Mouse (Mus musculus) thymus, adult 2 months (tissue): ENCODE measurements around the gene Ccdc102a. TPM values are rescaled to one million over a fixed set of nuclear protein-coding genes. Genes with fewer than 3 reads are reported as not detected.

Source experiments
- DNase-seq: peaks from one replicate; pipeline ENCODE4 v3.0.0; 2021
- H3K27ac ChIP-seq: fragments of 200-500 bp; 2 replicates; pipeline ENCODE4 v1.5.1; 2012; ENCODE audit warnings: low read length, control low read depth; ENCODE audit not compliant: control insufficient read depth, insufficient read depth
- H3K27me3 ChIP-seq: fragments of 200-500 bp; 2 replicates; pipeline ENCODE4 v1.6.1; 2012; ENCODE audit warnings: mild to moderate bottlenecking, low read length, moderate library complexity, mixed read lengths; ENCODE audit not compliant: control insufficient read depth, insufficient read depth
- H3K36me3 ChIP-seq: fragments of 200-500 bp; 2 replicates; pipeline ENCODE4 v1.6.1; 2012; ENCODE audit warnings: mild to moderate bottlenecking, low read length, moderate library complexity; ENCODE audit not compliant: control insufficient read depth, insufficient read depth
- H3K4me1 ChIP-seq: fragments of 200-500 bp; replicated peaks from 2 replicates; pipeline ENCODE4 v1.6.1; 2012; ENCODE audit warnings: low read length; ENCODE audit not compliant: control insufficient read depth, insufficient read depth
- H3K4me3 ChIP-seq: fragments of 200-500 bp; 2 replicates; pipeline ENCODE4 v1.5.1; 2012; ENCODE audit warnings: mild to moderate bottlenecking, low read length, control low read depth, moderate library complexity; ENCODE audit not compliant: control insufficient read depth, insufficient read depth
- CTCF ChIP-seq: fragments of 200-500 bp; IDR thresholded peaks from 2 replicates; pipeline ENCODE4 v1.5.1; 2012; ENCODE audit warnings: mild to moderate bottlenecking, control low read depth, low read length, moderate library complexity, borderline replicate concordance; ENCODE audit not compliant: control insufficient read depth, poor library complexity, insufficient read depth; ENCODE audit errors: extremely low read depth
- POLR2A ChIP-seq: fragments of 200-500 bp; IDR thresholded peaks from 2 replicates; pipeline ENCODE4 v1.6.1; 2012; ENCODE audit warnings: mild to moderate bottlenecking, low read length, control low read depth, moderate library complexity; ENCODE audit not compliant: control insufficient read depth, poor library complexity, insufficient read depth; ENCODE audit errors: extremely low read depth
- WGBS: fragments of 180-500 bp; shearing (Covaris S2); methylation state at CpG from one replicate; pipeline ENCODE4 v1.1.7; 2018; 5-methylcytosine and 5-hydroxymethylcytosine counted together
- polyA plus RNA-seq: library from polyadenylated mRNA; depleted of rRNA; stranded (reverse); fragments of >200 nt; gene quantifications from 2 replicates; pipeline ENCODE4 v1.2.3, GENCODE M21; 2012; rRNA removed

The Ccdc102a gene
- polyA plus RNA-seq = 6.8 and 7.2 TPM in 2 replicates

- 6% methylated on average over 49 of the region's 51 CpGs for WGBS
- Histone ChIP-seq H3K27ac (no peak within 1 kb of the TSS; the same call in 1 of the 2 replicates), H3K4me1 (peaks cover 27% of the 10 kb centered on the region), H3K27me3 (no peaks in the 10 kb centered on the region; the same call in 1 of the 2 replicates), H3K4me3 (peak within 1 kb of the TSS; percentile 42), H3K36me3 (no peaks in the 10 kb centered on the region)
- peak; percentile 23 for DNase-seq
- TF ChIP-seq CTCF (no peak), POLR2A (no peak)
Observed at GRCm38 (mm10) chr8:94917851-94918495, at the start of gene Ccdc102a. Gene Ccdc102a, minus strand, starts transcription at chr8:94918098.

GRCm38 (mm10) chr8:94967554-94967953 lies 49.7 kb upstream of the Ccdc102a start:
- H3K36me3 ChIP-seq = no peaks in the 10 kb centered on the region
- H3K27ac ChIP-seq = no peak overlapping the region
- DNase-seq = no peak
- 92% methylated on average over 3 of the region's 3 CpGs for WGBS
- H3K4me1 ChIP-seq = peaks cover 9% of the 10 kb centered on the region
- no peaks in the 10 kb centered on the region for H3K27me3 ChIP-seq
- TF ChIP-seq CTCF = no peak
- TF ChIP-seq POLR2A = no peak
- no peak overlapping the region for H3K4me3 ChIP-seq

GRCm38 (mm10) chr8:94967071-94967470 lies 49.2 kb upstream of the Ccdc102a start:
- H3K4me3 ChIP-seq = no peak overlapping the region
- TF ChIP-seq CTCF (no peak), POLR2A (no peak)
- WGBS = 42% methylated on average over 4 of the region's 4 CpGs
- peaks cover 6% of the 10 kb centered on the region for H3K4me1 ChIP-seq
- no peak overlapping the region for H3K27ac ChIP-seq
- H3K36me3 ChIP-seq = no peaks in the 10 kb centered on the region
- DNase-seq = no peak
- no peaks in the 10 kb centered on the region for H3K27me3 ChIP-seq

DNA sequence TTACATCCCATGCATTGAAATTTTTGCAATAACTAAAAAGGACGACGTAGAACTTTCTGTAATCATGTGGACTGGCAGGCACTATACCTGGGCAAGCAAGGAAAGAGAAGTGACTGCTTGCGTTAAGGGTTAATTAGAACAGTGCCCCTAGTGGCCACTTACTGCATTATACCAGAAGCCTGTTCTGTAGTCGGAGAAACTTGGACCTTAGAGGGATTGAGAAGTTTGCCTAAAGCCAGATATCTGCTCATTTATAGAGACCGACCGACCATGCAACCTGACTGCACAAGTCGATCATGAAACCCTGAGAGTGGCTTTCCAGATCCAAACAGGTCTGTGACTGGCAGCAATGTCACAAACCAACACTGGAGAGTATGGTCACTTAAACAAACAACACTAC lies 48.7 kb upstream of the Ccdc102a start:
- Histone ChIP-seq H3K27me3 (no peaks in the 10 kb centered on the region), H3K4me1 (peaks cover 6% of the 10 kb centered on the region), H3K36me3 (no peaks in the 10 kb centered on the region), H3K4me3 (no peak overlapping the region), H3K27ac (no peak overlapping the region)
- peak; percentile 58 for DNase-seq
- WGBS = 6% methylated on average over 7 of the region's 7 CpGs
- no peak for TF ChIP-seq POLR2A
- no peak for TF ChIP-seq CTCF

DNA sequence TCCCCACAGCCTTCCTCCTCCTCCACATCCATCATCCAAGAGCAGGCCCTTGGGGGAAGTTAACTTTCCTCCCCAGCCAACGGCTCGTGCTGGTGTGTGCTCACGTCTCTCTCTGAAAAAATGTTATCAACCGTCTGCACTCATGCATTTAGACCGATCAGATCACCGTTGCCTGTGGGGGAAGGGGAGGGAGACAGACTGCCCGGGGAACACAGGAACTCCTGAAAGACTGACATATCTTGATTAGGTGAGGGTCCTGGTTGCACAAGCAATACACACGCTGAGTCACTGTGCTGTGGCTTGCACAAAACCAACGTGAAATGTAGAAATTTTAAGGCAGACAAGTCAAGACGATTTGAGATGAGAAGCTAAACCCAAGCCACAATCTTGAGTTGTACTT lies 46.9 kb upstream of the Ccdc102a start:
- H3K27me3 ChIP-seq = no peaks in the 10 kb centered on the region
- no peaks in the 10 kb centered on the region for H3K36me3 ChIP-seq
- peaks cover 6% of the 10 kb centered on the region; the same call in 1 of the 2 replicates for H3K4me1 ChIP-seq
- 15% methylated on average over 10 of the region's 10 CpGs for WGBS
- H3K4me3 ChIP-seq = no peak overlapping the region
- H3K27ac ChIP-seq = no peak overlapping the region
- TF ChIP-seq POLR2A = no peak
- TF ChIP-seq CTCF = no peak
- no peak for DNase-seq

- H3K4me1 ChIP-seq = peaks cover 4% of the 10 kb centered on the region; the same call in 1 of the 2 replicates
- TF ChIP-seq POLR2A (no peak), CTCF (no peak)
- H3K36me3 ChIP-seq = no peaks in the 10 kb centered on the region
- H3K27me3 ChIP-seq = no peaks in the 10 kb centered on the region
- no peak for DNase-seq
- H3K27ac ChIP-seq = no peak overlapping the region
- H3K4me3 ChIP-seq = no peak overlapping the region
- WGBS = 100% methylated on average over 1 of the region's 1 CpGs
Observed at GRCm38 (mm10) chr8:94962201-94962600, 44.3 kb upstream of the Ccdc102a start.
